Mouse (Mus musculus) erythroblast, embryonic 14.5 days (primary cell): ENCODE data around the gene Gal3st1. TPM values are rescaled to one million over a fixed set of nuclear protein-coding genes. Genes with fewer than 3 reads are reported as not detected.

Source experiments
- H3K27me3 ChIP-seq: 2 replicates; pipeline ENCODE4 v1.6.1; 2012; ENCODE audit warnings: inconsistent platforms; ENCODE audit not compliant: control insufficient read depth
- H3K36me3 ChIP-seq: 2 replicates; pipeline ENCODE4 v1.6.1; 2012; ENCODE audit warnings: mild to moderate bottlenecking, inconsistent platforms; ENCODE audit not compliant: control insufficient read depth
- H3K4me1 ChIP-seq: 2 replicates; pipeline ENCODE4 v1.6.1; 2012; ENCODE audit warnings: inconsistent platforms; ENCODE audit not compliant: control insufficient read depth
- H3K4me3 ChIP-seq: replicated peaks from 2 replicates; pipeline ENCODE3; 2012; ENCODE audit warnings: moderate library complexity, mild to moderate bottlenecking, inconsistent platforms
- H3K9me3 ChIP-seq: 2 replicates; pipeline ENCODE4 v1.6.1; 2012; ENCODE audit warnings: low read length, inconsistent platforms, mixed read lengths; ENCODE audit not compliant: control insufficient read depth
- GATA1 ChIP-seq: IDR thresholded peaks from 2 replicates; pipeline ENCODE4 v1.6.1; 2012; ENCODE audit warnings: low read length, inconsistent platforms, mixed read lengths
- TAL1 ChIP-seq: IDR thresholded peaks from 3 replicates; pipeline ENCODE4 v1.6.1; 2012; ENCODE audit warnings: low read length, inconsistent platforms, mixed read lengths
- polyA plus RNA-seq: library from polyadenylated mRNA; stranded (reverse); fragments of >175 nt; gene quantifications from 2 replicates; pipeline ENCODE4 v1.2.3, GENCODE M21; 2012

Gal3st1 gene
- polyA plus RNA-seq, 1 experiment = not detected

GRCm38 (mm10) chr11:3961761-3962160 lies 21.7 kb upstream of the Gal3st1 start:
- Histone ChIP-seq H3K4me3 (no peak overlapping the region), H3K4me1 (peaks cover 27% of the 10 kb centered on the region), H3K27me3 (no peaks in the 10 kb centered on the region; the same call in 1 of the 2 replicates), H3K9me3 (no peaks in the 10 kb centered on the region), H3K36me3 (peaks cover 7% of the 10 kb centered on the region)
- TF ChIP-seq GATA1 (no peak), TAL1 (no peak)

GRCm38 (mm10) chr11:3963155-3963554 lies 20.3 kb upstream of the Gal3st1 start:
- TF ChIP-seq GATA1 (no peak), TAL1 (no peak)
- H3K9me3 ChIP-seq = no peaks in the 10 kb centered on the region
- peaks cover 27% of the 10 kb centered on the region for H3K4me1 ChIP-seq
- no peaks in the 10 kb centered on the region; the same call in 1 of the 2 replicates for H3K27me3 ChIP-seq
- H3K4me3 ChIP-seq = peak overlapping the region; percentile 76
- H3K36me3 ChIP-seq = peaks cover 19% of the 10 kb centered on the region

GRCm38 (mm10) chr11:3963610-3964415 lies 19.6 kb upstream of the Gal3st1 start, which contains the start of gene Pes1:
Gene Pes1 (plus strand): TSS chr11:3963975.
- Histone ChIP-seq H3K4me3 (peak within 1 kb of the TSS; percentile 76), H3K4me1 (peaks cover 27% of the 10 kb centered on the region), H3K9me3 (no peaks in the 10 kb centered on the region), H3K27me3 (no peaks in the 10 kb centered on the region; the same call in 1 of the 2 replicates), H3K36me3 (peaks cover 24% of the 10 kb centered on the region)
- TF ChIP-seq TAL1 (no peak), GATA1 (no peak)

- Histone ChIP-seq H3K27me3 (no peaks in the 10 kb centered on the region; the same call in 1 of the 2 replicates), H3K36me3 (peaks cover 31% of the 10 kb centered on the region), H3K4me3 (peak overlapping the region; percentile 76), H3K9me3 (no peaks in the 10 kb centered on the region), H3K4me1 (peaks cover 27% of the 10 kb centered on the region)
- no peak for TF ChIP-seq GATA1
- TF ChIP-seq TAL1 = no peak
Observed at GRCm38 (mm10) chr11:3964416-3965172, 18.8 kb upstream of the Gal3st1 start.

GRCm38 (mm10) chr11:3969837-3970236 lies 13.6 kb upstream of the Gal3st1 start:
- H3K36me3 ChIP-seq = peaks cover 84% of the 10 kb centered on the region
- no peak for TF ChIP-seq TAL1
- TF ChIP-seq GATA1 = no peak
- no peaks in the 10 kb centered on the region for H3K9me3 ChIP-seq
- no peak overlapping the region for H3K4me3 ChIP-seq
- peaks cover 11% of the 10 kb centered on the region for H3K4me1 ChIP-seq
- H3K27me3 ChIP-seq = no peaks in the 10 kb centered on the region

- TF ChIP-seq TAL1 = no peak
- H3K27me3 ChIP-seq = no peaks in the 10 kb centered on the region
- H3K4me1 ChIP-seq = peaks cover 8% of the 10 kb centered on the region
- H3K36me3 ChIP-seq = peaks cover 89% of the 10 kb centered on the region
- H3K4me3 ChIP-seq = no peak overlapping the region
- no peaks in the 10 kb centered on the region for H3K9me3 ChIP-seq
Observed at GRCm38 (mm10) chr11:3970361-3970760, 13.1 kb upstream of the Gal3st1 start.

- no peaks in the 10 kb centered on the region for H3K4me1 ChIP-seq
- no peaks in the 10 kb centered on the region for H3K9me3 ChIP-seq
- H3K27me3 ChIP-seq = no peaks in the 10 kb centered on the region
- H3K36me3 ChIP-seq = peaks cover 98% of the 10 kb centered on the region
- H3K4me3 ChIP-seq = no peak overlapping the region
- no peak for TF ChIP-seq TAL1
- TF ChIP-seq GATA1 = no peak
Observed at GRCm38 (mm10) chr11:3973081-3973480, 10.4 kb upstream of the Gal3st1 start.

GRCm38 (mm10) chr11:3974311-3974710 lies 9.1 kb upstream of the Gal3st1 start:
- TF ChIP-seq GATA1 = no peak
- no peak for TF ChIP-seq TAL1
- Histone ChIP-seq H3K36me3 (peaks cover 100% of the 10 kb centered on the region), H3K27me3 (no peaks in the 10 kb centered on the region), H3K9me3 (no peaks in the 10 kb centered on the region), H3K4me3 (no peak overlapping the region), H3K4me1 (no peaks in the 10 kb centered on the region)

GRCm38 (mm10) chr11:3976678-3977077 lies 6.8 kb upstream of the Gal3st1 start, which contains the start of gene 4930556J24Rik:
Gene 4930556J24Rik (minus strand): TSS chr11:3976778.
- Histone ChIP-seq H3K9me3 (no peaks in the 10 kb centered on the region), H3K36me3 (peaks cover 91% of the 10 kb centered on the region), H3K27me3 (no peaks in the 10 kb centered on the region), H3K4me1 (no peaks in the 10 kb centered on the region; the same call in 1 of the 2 replicates), H3K4me3 (no peak within 1 kb of the TSS)
- TF ChIP-seq GATA1 (no peak), TAL1 (no peak)
